Mouse (Mus musculus) neural tube, embryonic 15.5 days (tissue): Measurements from ENCODE around the gene Fam170b. TPM values are rescaled to one million over a fixed set of nuclear protein-coding genes. Genes with fewer than 3 reads are reported as not detected.

Experiments used
- ATAC-seq: fragments of 200-750 bp; cut with Nextera tagmentation; 2 replicates; pipeline ENCODE4 v1.8.0; 2017; ENCODE audit warnings: mild to moderate bottlenecking, moderate TSS enrichment, moderate library complexity; ENCODE audit not compliant: low FRiP score
- H3K27ac ChIP-seq: fragments of 300-500 bp; sonication (generic); replicated peaks from 2 replicates; pipeline ENCODE4 v1.5.1; 2015; ENCODE audit warnings: mild to moderate bottlenecking, inconsistent platforms
- H3K27me3 ChIP-seq: fragments of 300-500 bp; sonication (generic); replicated peaks from 2 replicates; pipeline ENCODE4 v1.6.1; 2015; ENCODE audit warnings: inconsistent platforms
- H3K36me3 ChIP-seq: fragments of 300-500 bp; sonication (generic); 2 replicates; pipeline ENCODE4 v1.6.1; 2015; ENCODE audit warnings: inconsistent platforms
- H3K4me1 ChIP-seq: fragments of 300-500 bp; sonication (generic); 2 replicates; pipeline ENCODE4 v1.6.1; 2015; ENCODE audit warnings: inconsistent platforms
- H3K4me2 ChIP-seq: fragments of 300-500 bp; sonication (generic); 2 replicates; pipeline ENCODE4 v1.6.1; 2015; ENCODE audit warnings: inconsistent platforms, mild to moderate bottlenecking, moderate library complexity
- H3K4me3 ChIP-seq: fragments of 300-500 bp; sonication (generic); replicated peaks from 2 replicates; pipeline ENCODE4 v1.5.1; 2015; ENCODE audit warnings: mild to moderate bottlenecking, inconsistent platforms
- H3K9ac ChIP-seq: fragments of 300-500 bp; sonication (generic); replicated peaks from 2 replicates; pipeline ENCODE4 v1.6.1; 2015; ENCODE audit warnings: mild to moderate bottlenecking, inconsistent platforms
- H3K9me3 ChIP-seq: fragments of 300-500 bp; sonication (generic); replicated peaks from 2 replicates; pipeline ENCODE4 v1.6.1; 2016; ENCODE audit warnings: inconsistent platforms
- WGBS: fragments of 180-500 bp; shearing (Covaris S2); methylation state at CpG from one replicate; pipeline ENCODE4 v1.1.7; 2015; ENCODE audit warnings: mixed read lengths; 5-methylcytosine and 5-hydroxymethylcytosine counted together
- polyA plus RNA-seq: library from polyadenylated mRNA; unstranded; fragments of >200 nt; fragmentation: Nextera tagmentation; extraction: Ambion mirVana; gene quantifications from 2 replicates; pipeline ENCODE4 v1.2.1, GENCODE M21; 2015

Fam170b gene
- polyA plus RNA-seq, 1 experiment from 2014 or later: not detected

GRCm38 (mm10) chr14:32812429-32812828 is 21.3 kb upstream of the Fam170b start:
- H3K27me3 ChIP-seq: no peaks in the 10 kb centered on the region
- H3K9me3 ChIP-seq: no peaks in the 10 kb centered on the region
- H3K9ac ChIP-seq: no peak overlapping the region
- 0 out of 2 replicates have a peak, but pooled peaks cover 1% of the 10 kb centered on the region for H3K4me1 ChIP-seq
- no peak overlapping the region for H3K4me3 ChIP-seq
- H3K4me2 ChIP-seq: no peak overlapping the region
- WGBS: 64% methylated on average over 6 of the region's 6 CpGs
- no peak overlapping the region for H3K27ac ChIP-seq
- ATAC-seq: no peak
- no peaks in the 10 kb centered on the region for H3K36me3 ChIP-seq

GRCm38 (mm10) chr14:32814961-32815360 is 18.8 kb upstream of the Fam170b start:
- no peak overlapping the region for H3K4me2 ChIP-seq
- ATAC-seq: no peak
- H3K27me3 ChIP-seq: no peaks in the 10 kb centered on the region
- no peak overlapping the region for H3K27ac ChIP-seq
- H3K4me3 ChIP-seq: no peak overlapping the region
- 62% methylated on average over 4 of the region's 4 CpGs for WGBS
- 0 out of 2 replicates have a peak, but pooled peaks cover 12% of the 10 kb centered on the region for H3K4me1 ChIP-seq
- H3K9me3 ChIP-seq: no peaks in the 10 kb centered on the region
- no peaks in the 10 kb centered on the region for H3K36me3 ChIP-seq
- no peak overlapping the region for H3K9ac ChIP-seq

GRCm38 (mm10) chr14:32816533-32816932 is 17.2 kb upstream of the Fam170b start:
- no peak overlapping the region for H3K4me3 ChIP-seq
- 79% methylated on average over 4 of the region's 4 CpGs for WGBS
- no peak for ATAC-seq

GRCm38 (mm10) chr14:32817258-32817657 is 16.5 kb upstream of the Fam170b start:
- Histone ChIP-seq H3K27me3 (no peaks in the 10 kb centered on the region), H3K4me2 (no peak overlapping the region), H3K4me1 (0 out of 2 replicates have a peak, but pooled peaks cover 12% of the 10 kb centered on the region), H3K4me3 (no peak overlapping the region), H3K9ac (no peak overlapping the region), H3K9me3 (no peaks in the 10 kb centered on the region), H3K27ac (no peak overlapping the region), H3K36me3 (no peaks in the 10 kb centered on the region)
- no peak; the same call in 1 of the 2 replicates for ATAC-seq
- 72% methylated on average over 7 of the region's 7 CpGs for WGBS

More at GRCm38 (mm10) chr14:32816533-32816932, 17.2 kb upstream of the Fam170b start:
- no peak overlapping the region for H3K27ac ChIP-seq
- no peaks in the 10 kb centered on the region for H3K9me3 ChIP-seq
- 0 out of 2 replicates have a peak, but pooled peaks cover 12% of the 10 kb centered on the region for H3K4me1 ChIP-seq
- H3K4me2 ChIP-seq: no peak overlapping the region
- H3K9ac ChIP-seq: no peak overlapping the region
- H3K36me3 ChIP-seq: no peaks in the 10 kb centered on the region
- H3K27me3 ChIP-seq: no peaks in the 10 kb centered on the region

GRCm38 (mm10) chr14:32819297-32819696 is 14.5 kb upstream of the Fam170b start:
- no peak overlapping the region for H3K4me2 ChIP-seq
- H3K27ac ChIP-seq: no peak overlapping the region
- peaks cover 16% of the 10 kb centered on the region; the same call in 1 of the 2 replicates for H3K4me1 ChIP-seq
- ATAC-seq: no peak
- H3K4me3 ChIP-seq: no peak overlapping the region
- no peaks in the 10 kb centered on the region for H3K9me3 ChIP-seq
- no peak overlapping the region for H3K9ac ChIP-seq
- H3K36me3 ChIP-seq: no peaks in the 10 kb centered on the region
- 73% methylated on average over 1 of the region's 1 CpGs for WGBS
- H3K27me3 ChIP-seq: no peaks in the 10 kb centered on the region

GRCm38 (mm10) chr14:32822812-32823211 is 10.9 kb upstream of the Fam170b start:
- ATAC-seq: no peak
- no peak overlapping the region for H3K9ac ChIP-seq
- H3K27me3 ChIP-seq: no peaks in the 10 kb centered on the region; the same call in 1 of the 2 replicates
- 83% methylated on average over 4 of the region's 4 CpGs for WGBS
- H3K9me3 ChIP-seq: no peaks in the 10 kb centered on the region
- no peak overlapping the region for H3K4me2 ChIP-seq
- no peaks in the 10 kb centered on the region for H3K36me3 ChIP-seq
- H3K4me3 ChIP-seq: no peak overlapping the region
- peaks cover 25% of the 10 kb centered on the region for H3K4me1 ChIP-seq
- H3K27ac ChIP-seq: no peak overlapping the region

- ATAC-seq: no peak
- no peaks in the 10 kb centered on the region for H3K36me3 ChIP-seq
- H3K9ac ChIP-seq: no peak overlapping the region
- no peaks in the 10 kb centered on the region; the same call in 1 of the 2 replicates for H3K27me3 ChIP-seq
- H3K4me1 ChIP-seq: peaks cover 26% of the 10 kb centered on the region
- H3K9me3 ChIP-seq: no peaks in the 10 kb centered on the region
- no peak overlapping the region for H3K4me2 ChIP-seq
- no peak overlapping the region for H3K4me3 ChIP-seq
- no peak overlapping the region for H3K27ac ChIP-seq
- 83% methylated on average over 3 of the region's 3 CpGs for WGBS
These were observed 9.9 kb upstream of the Fam170b start for GRCm38 (mm10) chr14:32823861-32824260.

- peak; percentile 38; the same call in 1 of the 2 replicates for ATAC-seq
- H3K4me3 ChIP-seq: no peak overlapping the region
- 47% methylated on average over 14 of the region's 14 CpGs for WGBS
These were observed 9.3 kb upstream of the Fam170b start for GRCm38 (mm10) chr14:32824267-32825150.

GRCm38 (mm10) chr14:32825426-32826032 is 8.2 kb upstream of the Fam170b start:
- peak overlapping the region; percentile 31 for H3K4me2 ChIP-seq
- no peaks in the 10 kb centered on the region for H3K36me3 ChIP-seq
- no peaks in the 10 kb centered on the region for H3K9me3 ChIP-seq
- no peaks in the 10 kb centered on the region; the same call in 1 of the 2 replicates for H3K27me3 ChIP-seq
- H3K27ac ChIP-seq: no peak overlapping the region
- ATAC-seq: peak; percentile 47; the same call in 1 of the 2 replicates
- H3K4me3 ChIP-seq: no peak overlapping the region
- H3K9ac ChIP-seq: no peak overlapping the region
- 6% methylated on average over 11 of the region's 11 CpGs for WGBS
- H3K4me1 ChIP-seq: peaks cover 23% of the 10 kb centered on the region

More at GRCm38 (mm10) chr14:32824267-32825150, 9.3 kb upstream of the Fam170b start:
- Histone ChIP-seq H3K36me3 (no peaks in the 10 kb centered on the region), H3K27me3 (no peaks in the 10 kb centered on the region; the same call in 1 of the 2 replicates), H3K27ac (no peak overlapping the region), H3K4me1 (peaks cover 23% of the 10 kb centered on the region), H3K9ac (no peak overlapping the region), H3K9me3 (no peaks in the 10 kb centered on the region), H3K4me2 (no peak overlapping the region)

GRCm38 (mm10) chr14:32827165-32827564 is 6.6 kb upstream of the Fam170b start:
- Histone ChIP-seq H3K27ac (no peak overlapping the region), H3K9me3 (no peaks in the 10 kb centered on the region), H3K9ac (no peak overlapping the region), H3K4me1 (peaks cover 23% of the 10 kb centered on the region), H3K4me3 (no peak overlapping the region), H3K4me2 (no peak overlapping the region), H3K36me3 (no peaks in the 10 kb centered on the region), H3K27me3 (no peaks in the 10 kb centered on the region; the same call in 1 of the 2 replicates)
- no peak for ATAC-seq
- WGBS: 70% methylated on average over 4 of the region's 4 CpGs

GRCm38 (mm10) chr14:32827994-32828650 is 5.6 kb upstream of the Fam170b start:
- Histone ChIP-seq H3K27me3 (no peaks in the 10 kb centered on the region; the same call in 1 of the 2 replicates), H3K9ac (no peak overlapping the region), H3K4me3 (no peak overlapping the region), H3K4me2 (no peak overlapping the region), H3K36me3 (no peaks in the 10 kb centered on the region), H3K4me1 (peaks cover 23% of the 10 kb centered on the region), H3K27ac (no peak overlapping the region), H3K9me3 (no peaks in the 10 kb centered on the region)
- no peak for ATAC-seq
- 51% methylated on average over 6 of the region's 6 CpGs for whole genome bisulfite sequencing
